Mouse (Mus musculus) embryo, embryonic 10.5 days (tissue): ENCODE measurements around the gene Ugt2a2.
"Not testable (repeated sequence)": the region's sequence is repeated elsewhere in the genome, so short reads cannot be mapped to it uniquely, and the experiment has no call there.

Source experiments
- DNase-seq: peaks from one replicate; pipeline ENCODE4 v3.0.0-alpha.2; 2015; ENCODE audit warnings: low spot score

Ugt2a2 gene

GRCm38 (mm10) chr5:87482160-87482559 lies at the start of gene Ugt2a2:
Ugt2a2 (minus strand) TSS chr5:87482260.
- DNase-seq: no peak

DNA sequence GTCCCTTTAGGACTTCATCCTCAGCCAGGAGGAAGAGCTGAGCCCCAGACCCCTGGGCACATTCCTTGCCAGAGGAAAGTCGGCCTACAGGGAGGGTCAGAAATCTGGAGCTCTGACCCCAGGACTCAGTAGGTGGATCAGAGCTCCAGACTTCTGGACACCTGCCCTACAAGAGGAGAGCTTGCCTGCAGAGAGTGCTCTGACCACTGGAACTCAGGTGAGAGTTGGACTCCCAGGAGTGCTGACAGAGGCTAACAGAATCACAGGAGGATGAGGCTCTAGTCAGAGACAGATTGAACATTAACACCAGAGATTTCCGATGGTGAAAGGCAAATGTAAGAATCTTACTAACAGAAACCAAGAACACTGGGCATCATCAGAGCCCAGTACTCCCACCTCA lies 41.5 kb upstream of the Ugt2a2 start:
- not testable (repeated sequence) for DNase-seq

GRCm38 (mm10) chr5:87505776-87506458 lies 23.9 kb upstream of the Ugt2a2 start:
- DNase-seq: no peak

DNA sequence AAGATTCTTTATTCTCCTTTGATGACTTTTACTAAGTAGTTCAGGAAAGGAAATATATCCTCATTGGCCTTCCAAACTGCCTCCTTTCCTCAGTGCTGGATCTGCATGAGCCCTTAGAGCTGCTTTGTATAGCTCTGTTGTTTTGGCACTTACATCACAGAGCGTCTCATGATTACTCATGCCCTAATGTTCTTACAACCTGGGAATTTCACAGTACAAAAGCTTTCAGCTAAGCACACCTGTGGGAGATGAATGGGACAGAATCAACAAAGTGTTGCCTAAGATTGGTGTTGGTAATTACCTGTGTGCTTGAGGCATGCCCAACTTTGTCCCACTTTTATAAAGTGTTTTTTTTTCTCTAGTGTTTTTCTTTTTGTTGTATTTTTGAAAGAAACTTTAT lies 20.6 kb upstream of the Ugt2a2 start:
- no peak for DNase-seq

GRCm38 (mm10) chr5:87499341-87499740 lies 17.3 kb upstream of the Ugt2a2 start:
- no peak for DNase-seq

- DNase-seq: no peak
These were observed 16.9 kb upstream of the Ugt2a2 start for GRCm38 (mm10) chr5:87498936-87499335.

DNA sequence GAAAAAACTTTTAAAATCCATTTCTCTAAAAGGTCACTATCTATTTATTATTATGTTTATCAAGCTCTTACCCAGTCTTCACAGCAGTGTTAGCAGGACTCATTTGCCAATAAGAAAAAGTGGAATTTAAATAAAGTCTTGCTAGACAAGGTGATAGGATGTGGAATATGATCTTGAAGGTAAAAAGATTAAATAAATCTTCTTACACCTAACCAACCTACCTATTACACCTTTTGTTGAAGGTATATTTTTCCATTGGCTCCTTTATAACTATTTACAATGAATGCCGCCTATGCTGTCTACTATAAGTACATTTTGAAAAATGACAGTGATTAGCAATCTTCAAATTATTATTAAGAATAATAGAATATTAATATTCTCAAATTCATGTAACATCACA lies 8.7 kb upstream of the Ugt2a2 start, which contains the start of gene Ugt2a1:
Gene Ugt2a1, minus strand, starts transcription at position 101 of the 400 bp plus-strand sequence.
- no peak for DNase-seq

DNA sequence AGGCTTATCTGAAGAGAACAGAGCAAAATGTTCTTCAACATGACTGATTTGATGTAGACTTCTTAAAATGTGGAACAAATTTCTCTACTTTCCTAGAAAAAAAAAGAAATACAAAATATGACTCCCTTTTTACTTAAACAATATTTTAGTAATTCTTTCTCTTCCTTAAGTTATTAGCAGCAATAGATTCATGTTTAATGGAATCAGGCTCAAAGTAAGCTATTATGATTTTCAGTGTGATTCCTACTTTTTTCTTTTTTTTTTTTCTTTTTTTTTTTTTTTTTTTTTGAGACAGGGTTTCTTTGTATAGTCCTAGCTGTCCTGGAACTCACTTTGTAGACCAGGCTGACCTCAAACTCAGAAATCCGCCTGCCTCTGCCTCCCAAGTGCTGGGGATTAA lies 4.6 kb upstream of the Ugt2a2 start, which contains the start of gene Gm43638:
Gene Gm43638, minus strand, starts transcription at position 101 of the 400 bp plus-strand sequence.
- DNase-seq: not testable (repeated sequence)

- no peak for DNase-seq
These were observed 23.2 kb downstream of the Ugt2a2 start for GRCm38 (mm10) chr5:87458810-87459209.

- DNase-seq: no peak
These were observed 24.4 kb downstream of the Ugt2a2 start for GRCm38 (mm10) chr5:87457701-87458100.

- DNase-seq: no peak
These were observed 25.7 kb downstream of the Ugt2a2 start for GRCm38 (mm10) chr5:87456216-87456850.

DNA sequence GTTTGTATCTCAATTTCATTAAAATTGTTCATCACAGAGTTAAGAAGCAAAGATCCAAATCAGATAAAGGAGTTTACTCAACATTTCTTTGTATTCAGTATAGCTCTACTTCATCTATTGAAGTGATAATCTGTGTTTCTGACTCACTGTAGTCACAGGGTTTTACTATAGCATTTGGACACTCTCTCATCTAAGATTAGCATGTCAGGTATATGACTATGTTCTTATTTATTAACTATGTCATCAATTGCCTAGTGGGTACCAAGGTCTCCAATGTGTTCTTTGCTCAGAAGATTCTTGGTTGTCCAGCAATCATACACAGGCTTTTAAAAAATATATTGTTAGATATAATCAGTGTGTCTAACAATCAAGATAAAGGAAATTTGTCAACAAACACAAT lies 26.5 kb downstream of the Ugt2a2 start:
- no peak for DNase-seq

DNA sequence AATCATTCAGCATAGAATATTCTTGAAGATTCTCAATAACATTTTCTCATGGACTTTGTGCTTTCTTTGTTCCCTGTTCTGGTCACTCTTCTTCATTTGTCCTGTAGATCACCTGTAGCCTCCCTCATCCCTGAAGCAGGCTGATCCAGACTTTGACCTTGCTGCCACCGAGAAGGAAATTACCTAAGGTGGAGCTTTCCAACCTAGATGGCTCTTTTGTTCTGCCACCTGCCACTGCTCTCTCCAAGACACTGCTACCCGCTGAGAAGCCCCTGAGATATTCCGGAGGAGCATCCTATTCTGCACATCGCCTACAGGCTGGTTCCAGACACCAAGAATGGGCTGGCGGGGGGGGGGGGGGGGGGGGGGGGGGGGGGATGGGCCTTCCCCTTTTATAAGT lies 29.5 kb downstream of the Ugt2a2 start:
- DNase-seq: not testable (repeated sequence)

GRCm38 (mm10) chr5:87436264-87436663 lies 45.8 kb downstream of the Ugt2a2 start:
- peak; percentile 54 for DNase-seq

DNA sequence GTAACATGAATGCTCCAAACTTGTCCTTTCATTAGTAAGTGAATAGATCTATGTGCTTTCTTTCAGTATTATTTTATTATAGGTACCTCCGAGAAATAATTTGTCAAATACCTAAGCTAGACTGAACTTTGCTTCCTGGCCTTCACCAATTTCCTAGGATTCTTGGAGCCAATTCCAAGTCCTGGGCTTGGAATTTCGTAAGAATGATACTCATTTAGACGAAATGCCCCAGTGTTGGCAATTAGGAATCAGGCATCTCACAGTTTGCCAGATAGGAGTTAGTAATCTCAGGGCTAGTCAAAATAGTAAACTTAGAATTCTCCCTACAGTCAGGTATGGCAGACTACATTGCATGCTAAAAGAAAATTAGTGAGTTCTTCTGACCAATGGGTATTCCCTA lies 56.4 kb downstream of the Ugt2a2 start:
- DNase-seq: no peak

DNA sequence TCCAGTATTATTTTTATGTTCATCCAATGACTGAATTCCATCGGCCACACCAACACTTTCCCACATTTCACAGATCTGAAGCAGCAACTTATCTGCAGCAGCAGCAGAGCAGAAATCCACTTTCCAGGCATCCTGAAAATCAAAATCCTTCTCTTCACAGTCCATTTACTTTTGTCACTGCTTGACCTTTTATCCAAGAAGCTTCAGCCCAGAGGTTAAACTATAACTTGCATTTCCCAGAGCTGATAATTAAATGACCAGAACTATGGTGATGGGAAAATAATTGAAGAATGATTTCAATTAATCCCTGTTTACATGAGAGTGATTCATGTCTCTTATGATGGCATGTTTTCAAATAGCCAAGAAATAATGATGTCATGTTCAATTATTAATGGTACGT lies 58.0 kb downstream of the Ugt2a2 start, which contains the start of gene Ugt2b38:
Gene Ugt2b38, minus strand, starts transcription at position 163 of the 400 bp plus-strand sequence.
- not testable (repeated sequence) for DNase-seq
